Mouse (Mus musculus): ENCODE data around the gene Dhrs11. TPM values are rescaled to one million over a fixed set of nuclear protein-coding genes. Genes with fewer than 3 reads are reported as not detected.

The Dhrs11 gene
- polyA plus RNA-seq, 1 experiment from 2014 or later: 81.8 TPM

DNA sequence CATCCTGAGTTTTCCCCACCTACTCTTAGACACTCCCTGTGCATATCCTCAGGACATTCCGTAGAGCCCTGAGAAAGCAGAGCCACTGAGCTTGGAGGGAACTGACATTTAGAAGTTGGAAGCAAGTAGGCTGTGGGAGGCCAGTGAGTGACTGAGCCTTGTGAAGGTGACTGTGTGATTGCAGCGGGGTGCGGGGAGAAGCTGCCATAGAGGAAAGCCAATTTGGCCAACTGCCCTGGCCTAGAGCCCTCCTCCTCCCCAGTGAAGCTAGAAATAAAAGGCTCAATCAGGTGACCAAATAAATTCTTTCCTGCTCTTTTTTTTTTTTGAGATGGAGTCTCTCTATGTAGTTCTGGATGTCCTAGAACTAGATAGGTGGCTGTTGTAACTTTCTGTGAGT is 2.6 kb downstream of the Dhrs11 start:
- ATAC-seq (replicated peaks; ENCODE audit: extremely low read depth, insufficient read depth, low FRiP score): peak; percentile 34
- H3K36me3 ChIP-seq (ENCODE audit: control insufficient read depth, insufficient read depth): peaks cover 15% of the 10 kb centered on the region
- peak overlapping the region; percentile 64 for H3K4me3 ChIP-seq (ENCODE audit: low read length)
- peak overlapping the region; percentile 74 for H3K9ac ChIP-seq (ENCODE audit: low read length)
- peak overlapping the region; percentile 98 for H3K27ac ChIP-seq (ENCODE audit: low read length)
- 14% methylated on average over 3 of the region's 3 CpGs for WGBS
- no peaks in the 10 kb centered on the region for H3K9me3 ChIP-seq (replicated peaks; ENCODE audit: control insufficient read depth, low read length)
- H3K4me2 ChIP-seq (ENCODE audit: low read depth, low read length): peak overlapping the region; percentile 83
- H3K27me3 ChIP-seq (ENCODE audit: control insufficient read depth, insufficient read depth, low read length): no peaks in the 10 kb centered on the region
- peaks cover 53% of the 10 kb centered on the region for H3K4me1 ChIP-seq (ENCODE audit: control insufficient read depth, insufficient read depth, low read length)

DNA sequence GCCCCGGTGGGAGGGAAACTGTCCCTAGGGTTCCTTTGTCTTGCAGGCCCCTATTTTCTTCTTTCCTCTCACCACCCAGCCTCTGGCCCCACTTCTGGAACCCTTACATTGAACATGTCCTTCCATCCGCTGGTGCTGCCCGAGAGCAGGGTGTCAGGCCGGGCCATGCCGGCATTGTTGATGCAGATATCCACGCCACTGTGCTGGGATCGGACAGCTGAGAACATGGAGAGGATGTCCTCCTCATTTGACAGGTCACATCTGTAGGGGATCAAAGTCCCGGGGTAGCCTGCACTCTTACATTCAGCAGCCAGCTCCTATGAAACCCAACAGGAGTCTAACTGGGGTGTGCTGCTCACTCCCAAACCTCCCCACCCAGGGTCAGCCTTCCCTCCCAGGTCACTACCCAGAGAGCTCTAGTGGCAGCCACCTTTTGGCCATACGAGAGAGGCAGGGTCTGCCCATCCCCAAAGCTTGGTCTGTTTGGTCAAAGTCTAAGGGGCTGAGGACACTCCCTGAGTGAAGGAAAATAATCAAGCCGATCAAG is 3.5 kb downstream of the Dhrs11 start:
- Histone ChIP-seq H3K4me3 (ENCODE audit: low read length) (peak overlapping the region; percentile 64), H3K4me1 (ENCODE audit: control insufficient read depth, insufficient read depth, low read length) (peaks cover 53% of the 10 kb centered on the region), H3K27ac (ENCODE audit: low read length) (peak overlapping the region; percentile 98), H3K9ac (ENCODE audit: low read length) (peak overlapping the region; percentile 74), H3K9me3 (replicated peaks; ENCODE audit: control insufficient read depth, low read length) (no peaks in the 10 kb centered on the region), H3K36me3 (ENCODE audit: control insufficient read depth, insufficient read depth) (peaks cover 20% of the 10 kb centered on the region), H3K27me3 (ENCODE audit: control insufficient read depth, insufficient read depth, low read length) (no peaks in the 10 kb centered on the region), H3K4me2 (ENCODE audit: low read depth, low read length) (peak overlapping the region; percentile 65)
- 71% methylated on average over 10 of the region's 10 CpGs for WGBS
- ATAC-seq (replicated peaks; ENCODE audit: extremely low read depth, insufficient read depth, low FRiP score): no peak

DNA sequence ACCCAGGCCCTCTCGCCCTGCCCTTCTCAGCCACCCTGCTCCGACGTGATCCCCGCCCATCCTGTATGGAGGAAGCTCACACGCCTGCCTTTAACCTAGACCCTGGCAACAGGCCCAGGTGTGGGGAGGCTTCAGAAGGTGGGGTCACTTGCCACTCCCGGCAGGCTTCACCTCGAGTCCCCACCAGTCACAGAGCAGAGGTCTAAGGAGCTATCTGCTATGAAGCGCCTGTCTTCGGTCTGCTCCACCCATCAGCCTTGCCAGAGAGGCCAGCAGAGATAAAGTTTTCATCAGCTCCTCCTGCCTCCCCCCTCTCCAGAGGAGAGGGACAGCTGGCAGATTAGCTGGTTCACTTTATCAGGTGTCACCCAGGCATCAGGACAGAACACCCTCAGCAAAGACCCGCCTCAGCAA is 5.3 kb downstream of the Dhrs11 start:
- ATAC-seq (replicated peaks; ENCODE audit: extremely low read depth, insufficient read depth, low FRiP score): peak; percentile 61
- Histone ChIP-seq H3K27me3 (ENCODE audit: control insufficient read depth, insufficient read depth, low read length) (no peaks in the 10 kb centered on the region), H3K4me2 (ENCODE audit: low read depth, low read length) (peak overlapping the region; percentile 45), H3K4me3 (ENCODE audit: low read length) (peak overlapping the region; percentile 17), H3K4me1 (ENCODE audit: control insufficient read depth, insufficient read depth, low read length) (peaks cover 51% of the 10 kb centered on the region), H3K9me3 (replicated peaks; ENCODE audit: control insufficient read depth, low read length) (no peaks in the 10 kb centered on the region), H3K9ac (ENCODE audit: low read length) (peak overlapping the region; percentile 56), H3K36me3 (ENCODE audit: control insufficient read depth, insufficient read depth) (peaks cover 20% of the 10 kb centered on the region), H3K27ac (ENCODE audit: low read length) (peak overlapping the region; percentile 89)
- WGBS: 19% methylated on average over 10 of the region's 10 CpGs

DNA sequence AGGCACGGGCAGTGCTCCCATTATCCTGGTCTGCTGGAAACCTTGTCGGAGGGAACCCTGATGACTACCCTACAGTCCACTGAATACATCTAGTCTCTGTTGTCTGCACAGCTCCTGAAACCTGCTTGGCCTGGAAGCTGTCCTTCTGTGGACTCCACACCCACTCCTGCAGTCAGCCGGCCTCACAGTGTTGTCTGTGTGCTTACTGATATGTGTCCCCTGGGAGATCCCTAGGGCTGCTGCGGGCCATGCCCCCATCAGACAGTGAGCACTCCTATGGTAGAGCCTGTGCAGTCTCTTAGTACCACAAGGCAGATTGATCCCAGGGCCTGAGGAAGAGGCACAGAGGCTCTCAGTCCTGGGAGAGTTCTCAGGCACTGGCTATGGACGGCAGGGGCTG is 6.3 kb downstream of the Dhrs11 start:
- H3K36me3 ChIP-seq (ENCODE audit: control insufficient read depth, insufficient read depth): peaks cover 20% of the 10 kb centered on the region
- 59% methylated on average over 5 of the region's 5 CpGs for WGBS
- no peaks in the 10 kb centered on the region for H3K27me3 ChIP-seq (ENCODE audit: control insufficient read depth, insufficient read depth, low read length)
- H3K9ac ChIP-seq (ENCODE audit: low read length): peak overlapping the region; percentile 56
- H3K27ac ChIP-seq (ENCODE audit: low read length): peak overlapping the region; percentile 89
- ATAC-seq (replicated peaks; ENCODE audit: extremely low read depth, insufficient read depth, low FRiP score): no peak
- H3K4me3 ChIP-seq (ENCODE audit: low read length): peak overlapping the region; percentile 17
- peak overlapping the region; percentile 45 for H3K4me2 ChIP-seq (ENCODE audit: low read depth, low read length)
- peaks cover 51% of the 10 kb centered on the region for H3K4me1 ChIP-seq (ENCODE audit: control insufficient read depth, insufficient read depth, low read length)
- H3K9me3 ChIP-seq (replicated peaks; ENCODE audit: control insufficient read depth, low read length): no peaks in the 10 kb centered on the region; the same call in 1 of the 2 replicates

DNA sequence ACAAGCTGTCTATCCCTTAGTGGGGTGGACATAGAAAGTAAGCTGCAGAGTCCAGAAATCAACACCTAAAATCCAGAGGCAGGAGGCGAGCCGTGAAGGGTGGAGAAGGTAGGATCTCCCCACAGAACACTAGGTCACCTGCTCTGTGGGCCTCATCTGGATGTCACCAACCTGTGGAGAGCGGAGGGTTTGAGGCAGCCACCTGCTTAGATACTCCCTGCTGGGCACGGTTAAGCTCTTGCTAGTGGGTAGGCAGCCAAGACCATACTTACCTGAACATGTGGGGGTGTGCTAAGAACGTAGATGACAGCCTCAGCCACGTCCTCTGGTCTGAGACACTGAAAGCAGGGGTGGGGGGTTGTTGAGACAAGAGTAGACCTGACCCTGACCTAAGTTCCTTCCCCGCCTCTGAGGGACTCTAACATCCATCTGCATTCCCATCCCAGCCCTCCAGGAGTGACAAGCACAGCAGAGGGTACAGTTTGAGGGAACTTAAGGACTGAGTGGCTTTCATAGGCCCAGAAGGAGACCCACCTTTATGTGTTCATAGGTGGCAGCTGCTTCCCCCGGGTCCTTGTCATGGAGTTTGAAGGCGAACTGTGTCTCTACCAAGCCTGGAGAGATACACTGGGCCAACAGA is 7.5 kb downstream of the Dhrs11 start:
- 89% methylated on average over 9 of the region's 9 CpGs for WGBS
- no peak overlapping the region for H3K4me2 ChIP-seq (ENCODE audit: low read depth, low read length)

DNA sequence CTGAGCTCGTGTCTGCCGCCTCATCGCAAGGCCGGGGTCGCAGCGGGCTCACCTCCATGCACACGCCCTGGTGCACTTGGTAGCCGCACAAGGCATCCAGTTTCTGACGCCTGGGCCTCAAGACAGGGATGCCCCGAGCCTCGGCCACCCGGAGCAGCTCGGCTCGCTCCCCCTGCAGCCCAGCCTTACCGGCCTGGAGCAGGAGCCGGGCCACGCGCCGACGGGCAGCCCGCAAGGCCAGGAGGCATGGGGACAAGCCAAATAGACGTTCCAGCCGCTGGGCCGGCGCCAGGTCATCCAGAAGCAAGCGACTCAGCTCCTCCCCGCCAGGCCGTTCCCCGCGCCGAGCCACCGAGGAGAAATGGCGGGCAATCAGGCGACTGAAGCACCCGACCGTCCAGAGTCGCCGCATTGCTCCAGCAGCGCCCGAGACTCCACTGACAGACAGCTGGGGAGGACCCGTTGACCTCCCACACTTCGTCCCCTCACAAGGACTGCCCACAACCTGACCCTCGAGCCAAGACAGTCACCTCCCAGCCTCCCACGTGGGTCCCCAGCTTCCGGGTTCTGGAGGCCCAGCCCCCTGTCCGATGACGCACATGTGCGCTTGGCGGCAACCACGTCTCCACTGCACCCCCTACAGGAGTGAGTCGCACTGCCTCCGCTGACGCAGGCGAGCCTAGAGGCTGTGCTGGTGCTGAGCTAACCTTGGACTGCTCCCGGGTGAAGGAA is 9.7 kb downstream of the Dhrs11 start, which contains the start of gene Mrm1:
Mrm1 (minus strand) TSS at position 555 of the 732 bp plus-strand sequence.
- under 1% methylated on average over 55 of the region's 55 CpGs for WGBS
- H3K4me3 ChIP-seq (ENCODE audit: low read length): peak within 1 kb of the TSS; percentile 86
- ATAC-seq (replicated peaks; ENCODE audit: extremely low read depth, insufficient read depth, low FRiP score): peak; percentile 74
- peaks cover 23% of the 10 kb centered on the region for H3K4me1 ChIP-seq (ENCODE audit: control insufficient read depth, insufficient read depth, low read length)
- peak within 1 kb of the TSS; percentile 98 for H3K4me2 ChIP-seq (ENCODE audit: low read depth, low read length)
- H3K9me3 ChIP-seq (replicated peaks; ENCODE audit: control insufficient read depth, low read length): no peaks in the 10 kb centered on the region; the same call in 1 of the 2 replicates
- H3K27ac ChIP-seq (ENCODE audit: low read length): peak within 1 kb of the TSS; percentile 96
- peak within 1 kb of the TSS; percentile 92 for H3K9ac ChIP-seq (ENCODE audit: low read length)
- H3K36me3 ChIP-seq (ENCODE audit: control insufficient read depth, insufficient read depth): peaks cover 16% of the 10 kb centered on the region
- no peaks in the 10 kb centered on the region for H3K27me3 ChIP-seq (ENCODE audit: control insufficient read depth, insufficient read depth, low read length)

More for the DNA sequence above, 7.5 kb downstream of the Dhrs11 start:
- Histone ChIP-seq H3K9ac (ENCODE audit: low read length) (no peak overlapping the region), H3K4me3 (ENCODE audit: low read length) (no peak overlapping the region), H3K27me3 (ENCODE audit: control insufficient read depth, insufficient read depth, low read length) (no peaks in the 10 kb centered on the region), H3K27ac (ENCODE audit: low read length) (no peak overlapping the region), H3K4me1 (ENCODE audit: control insufficient read depth, insufficient read depth, low read length) (peaks cover 43% of the 10 kb centered on the region), H3K9me3 (replicated peaks; ENCODE audit: control insufficient read depth, low read length) (no peaks in the 10 kb centered on the region; the same call in 1 of the 2 replicates), H3K36me3 (ENCODE audit: control insufficient read depth, insufficient read depth) (peaks cover 22% of the 10 kb centered on the region)
- ATAC-seq (replicated peaks; ENCODE audit: extremely low read depth, insufficient read depth, low FRiP score): no peak

DNA sequence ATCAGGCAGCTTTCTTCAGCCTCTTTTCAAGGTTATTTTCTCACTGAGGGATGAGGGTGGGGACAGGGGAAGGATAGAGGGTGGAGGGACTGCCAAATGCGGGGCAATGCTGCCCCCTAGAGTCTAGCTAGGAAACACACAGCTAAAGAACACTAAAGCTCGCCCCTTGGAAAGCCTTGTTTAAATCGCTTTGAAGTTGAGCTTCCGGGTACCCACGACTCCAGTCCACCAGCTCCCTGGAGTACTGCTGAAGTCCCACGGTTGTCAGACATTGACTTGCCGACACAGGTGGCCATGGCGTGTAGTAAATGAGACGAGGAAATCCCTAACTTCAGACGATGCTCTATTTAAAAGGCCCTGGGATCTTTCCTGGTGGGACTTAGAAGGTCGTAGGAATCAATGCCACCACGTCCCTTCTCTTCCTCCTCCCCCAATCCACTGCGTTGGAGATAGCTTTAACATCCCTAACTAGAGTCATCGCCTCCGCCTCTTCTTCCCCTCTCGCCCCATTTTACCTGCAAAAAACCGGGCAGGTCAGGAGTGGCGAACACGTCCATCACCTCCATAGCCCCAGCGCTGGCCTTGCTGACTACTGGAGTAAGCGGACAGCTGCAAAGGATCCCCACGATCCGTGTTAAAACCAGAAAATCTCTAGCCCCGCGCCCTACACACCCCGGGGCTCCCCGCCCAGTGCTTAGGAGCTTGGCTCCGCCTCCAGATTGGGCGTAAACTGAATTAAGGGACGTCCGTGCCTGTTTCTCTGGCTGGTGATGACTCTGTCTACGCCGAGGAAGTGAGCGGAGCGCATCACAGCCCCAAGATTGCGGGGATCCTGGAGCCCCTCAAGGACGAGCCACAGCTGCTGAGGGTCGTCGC is 10.5 kb downstream of the Dhrs11 start:
- Histone ChIP-seq H3K9me3 (replicated peaks; ENCODE audit: control insufficient read depth, low read length) (no peaks in the 10 kb centered on the region; the same call in 1 of the 2 replicates), H3K36me3 (ENCODE audit: control insufficient read depth, insufficient read depth) (peaks cover 16% of the 10 kb centered on the region), H3K27me3 (ENCODE audit: control insufficient read depth, insufficient read depth, low read length) (no peaks in the 10 kb centered on the region), H3K27ac (ENCODE audit: low read length) (peak overlapping the region; percentile 96), H3K9ac (ENCODE audit: low read length) (peak overlapping the region; percentile 92), H3K4me3 (ENCODE audit: low read length) (peak overlapping the region; percentile 86), H3K4me1 (ENCODE audit: control insufficient read depth, insufficient read depth, low read length) (peaks cover 16% of the 10 kb centered on the region), H3K4me2 (ENCODE audit: low read depth, low read length) (peak overlapping the region; percentile 98)
- peak; percentile 66 for ATAC-seq (replicated peaks; ENCODE audit: extremely low read depth, insufficient read depth, low FRiP score)
- WGBS: under 1% methylated on average over 39 of the region's 39 CpGs

DNA sequence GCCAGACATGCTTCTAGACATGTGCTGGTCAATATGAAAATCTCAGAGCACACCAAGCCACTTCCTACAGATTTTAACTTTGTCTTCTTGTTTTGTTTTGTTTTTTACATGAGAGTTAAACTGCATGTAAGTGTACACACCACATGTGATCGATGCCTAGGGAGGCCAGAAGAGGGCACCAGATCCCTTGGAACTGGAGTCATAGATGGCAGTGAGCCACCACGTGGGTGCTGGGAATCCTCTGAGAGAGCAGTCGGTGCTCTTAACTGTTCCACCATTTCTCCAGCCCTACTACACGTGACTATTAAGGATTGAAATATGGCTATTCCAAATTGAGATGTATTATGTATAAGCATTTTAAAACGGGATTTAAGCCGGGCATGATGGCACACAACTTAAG is 11.4 kb downstream of the Dhrs11 start:
- Histone ChIP-seq H3K4me3 (ENCODE audit: low read length) (no peak overlapping the region), H3K9ac (ENCODE audit: low read length) (no peak overlapping the region), H3K36me3 (ENCODE audit: control insufficient read depth, insufficient read depth) (peaks cover 22% of the 10 kb centered on the region), H3K4me2 (ENCODE audit: low read depth, low read length) (no peak overlapping the region), H3K27me3 (ENCODE audit: control insufficient read depth, insufficient read depth, low read length) (no peaks in the 10 kb centered on the region), H3K27ac (ENCODE audit: low read length) (no peak overlapping the region), H3K9me3 (replicated peaks; ENCODE audit: control insufficient read depth, low read length) (no peaks in the 10 kb centered on the region; the same call in 1 of the 2 replicates), H3K4me1 (ENCODE audit: control insufficient read depth, insufficient read depth, low read length) (peaks cover 6% of the 10 kb centered on the region)
- 81% methylated on average over 6 of the region's 6 CpGs for WGBS
- no peak for ATAC-seq (replicated peaks; ENCODE audit: extremely low read depth, insufficient read depth, low FRiP score)

Measured in heart, embryonic 16.5 days (tissue).